Mouse (Mus musculus) limb, embryonic 13.5 days (tissue): ENCODE results near the gene Krtap5-2. TPM values are rescaled to one million over a fixed set of nuclear protein-coding genes. Genes with fewer than 3 reads are reported as not detected.
"Not testable (repeated sequence)": the region's sequence is repeated elsewhere in the genome, so short reads cannot be mapped to it uniquely, and the experiment has no call there.

Experiments
- ATAC-seq: fragments of 200-750 bp; cut with Nextera tagmentation; 2 replicates; pipeline ENCODE4 v1.8.0; 2017; ENCODE audit warnings: low read depth, moderate number of reproducible peaks, moderate TSS enrichment; ENCODE audit not compliant: low FRiP score
- H3K27ac ChIP-seq: fragments of 300-500 bp; sonication (generic); 2 replicates; pipeline ENCODE4 v1.5.1; 2015; ENCODE audit warnings: inconsistent platforms, mild to moderate bottlenecking, moderate library complexity
- H3K27me3 ChIP-seq: fragments of 300-500 bp; sonication (generic); 2 replicates; pipeline ENCODE4 v1.6.1; 2015; ENCODE audit warnings: mild to moderate bottlenecking, inconsistent platforms
- H3K36me3 ChIP-seq: fragments of 300-500 bp; sonication (generic); 2 replicates; pipeline ENCODE4 v1.6.1; 2015; ENCODE audit warnings: inconsistent platforms, mild to moderate bottlenecking, moderate library complexity
- H3K4me1 ChIP-seq: fragments of 300-500 bp; sonication (generic); 2 replicates; pipeline ENCODE4 v1.6.1; 2015; ENCODE audit warnings: inconsistent platforms
- H3K4me2 ChIP-seq: fragments of 300-500 bp; sonication (generic); replicated peaks from 2 replicates; pipeline ENCODE4 v1.6.1; 2015; ENCODE audit warnings: inconsistent platforms, mild to moderate bottlenecking, moderate library complexity
- H3K4me3 ChIP-seq: fragments of 300-500 bp; sonication (generic); 2 replicates; pipeline ENCODE4 v1.5.1; 2015; ENCODE audit warnings: moderate library complexity, mild to moderate bottlenecking, inconsistent platforms
- H3K9ac ChIP-seq: fragments of 300-500 bp; sonication (generic); 2 replicates; pipeline ENCODE4 v1.6.1; 2015; ENCODE audit warnings: mild to moderate bottlenecking, inconsistent platforms
- H3K9me3 ChIP-seq: fragments of 300-500 bp; sonication (generic); 2 replicates; pipeline ENCODE4 v1.6.1; 2016; ENCODE audit warnings: inconsistent platforms
- WGBS: fragments of 180-500 bp; shearing (Covaris S2); methylation state at CpG from one replicate; pipeline ENCODE4 v1.1.7; 2015; 5-methylcytosine and 5-hydroxymethylcytosine counted together
- polyA plus RNA-seq: library from polyadenylated mRNA; unstranded; fragments of >200 nt; fragmentation: Nextera tagmentation; extraction: Ambion mirVana; gene quantifications from 2 replicates; pipeline ENCODE4 v1.2.1, GENCODE M21; 2015

Krtap5-2 gene
- polyA plus RNA-seq, 1 experiment from 2014 or later: not detected

DNA sequence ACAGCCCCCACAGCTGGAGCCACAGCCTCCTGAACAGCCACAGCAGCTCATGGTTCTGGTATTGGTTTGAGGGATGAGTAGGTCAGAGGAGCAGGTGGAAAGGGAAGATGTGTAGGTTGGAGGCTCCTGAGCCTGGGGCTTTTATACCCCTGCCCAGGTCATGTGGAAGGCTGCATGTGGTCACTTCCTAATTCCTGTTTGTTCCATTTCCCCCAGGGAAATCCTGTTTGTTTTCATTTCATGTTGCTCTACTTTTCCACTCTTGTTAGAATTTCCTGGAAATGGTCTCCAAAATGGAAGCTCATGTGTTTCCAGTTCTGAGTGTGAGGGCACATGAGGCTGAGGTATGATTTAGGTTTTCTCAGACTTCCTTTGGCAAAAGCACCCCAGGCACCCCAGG lies 10.2 kb downstream of the Krtap5-2 start, which contains the start of gene Gm4553:
Gene Gm4553, minus strand, starts transcription at position 101 of the 400 bp plus-strand sequence.
- not testable (repeated sequence) for H3K4me3 ChIP-seq, H3K9ac ChIP-seq

DNA sequence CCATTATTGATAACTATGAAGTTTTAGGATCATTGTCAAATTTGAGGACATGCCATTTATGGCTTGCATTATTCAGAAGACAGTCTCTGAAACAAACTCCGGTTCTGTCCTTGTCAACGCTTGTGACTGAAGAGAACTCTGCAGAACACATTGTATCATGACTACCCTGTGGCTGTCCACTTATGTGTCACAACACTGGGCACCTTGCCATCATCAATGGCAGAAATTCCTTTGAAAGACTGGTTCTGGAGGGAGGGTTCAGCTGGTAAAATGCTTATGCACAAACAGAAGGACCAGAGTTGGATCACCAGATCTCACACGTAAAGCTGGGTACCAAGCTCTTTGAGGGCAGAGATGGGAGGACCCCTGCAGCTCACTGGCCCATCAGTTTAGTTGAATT lies 16.4 kb downstream of the Krtap5-2 start:
- Histone ChIP-seq H3K27ac (no peak overlapping the region), H3K4me1 (no peaks in the 10 kb centered on the region), H3K9me3 (no peaks in the 10 kb centered on the region), H3K9ac (no peak overlapping the region), H3K36me3 (no peaks in the 10 kb centered on the region), H3K4me2 (no peak overlapping the region), H3K4me3 (no peak overlapping the region), H3K27me3 (no peaks in the 10 kb centered on the region)
- ATAC-seq: no peak
- 97% methylated on average over 3 of the region's 3 CpGs for WGBS

More for the DNA sequence above, 10.2 kb downstream of the Krtap5-2 start, which contains the start of gene Gm4553:
- not testable (repeated sequence) for H3K4me1 ChIP-seq, H3K4me2 ChIP-seq, ATAC-seq, H3K27ac ChIP-seq, H3K36me3 ChIP-seq, H3K9me3 ChIP-seq, H3K27me3 ChIP-seq

DNA sequence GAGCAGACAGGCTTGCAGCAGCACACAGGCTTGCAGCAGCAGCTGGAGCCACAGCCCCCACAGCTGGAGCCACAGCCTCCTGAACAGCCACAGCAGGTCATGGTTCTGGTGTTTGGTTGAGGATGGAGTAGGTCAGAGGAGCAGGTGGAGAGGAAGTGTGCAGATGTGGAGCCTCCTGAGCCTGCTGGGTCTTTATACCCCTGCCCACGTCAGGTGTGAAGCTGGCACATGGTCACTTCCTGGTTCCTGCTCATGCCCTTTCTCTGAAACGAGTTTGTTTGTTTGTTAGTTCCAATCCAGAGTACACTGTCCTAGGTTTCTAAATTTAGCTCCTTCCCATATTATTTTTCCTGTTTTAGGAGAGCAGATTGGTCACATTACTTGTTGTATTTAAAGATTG lies 18.8 kb downstream of the Krtap5-2 start, which contains the start of gene Gm29735:
Gene Gm29735, minus strand, starts transcription at position 101 of the 400 bp plus-strand sequence.
- H3K4me2 ChIP-seq, H3K27ac ChIP-seq, ATAC-seq, H3K36me3 ChIP-seq, H3K9ac ChIP-seq, H3K9me3 ChIP-seq, H3K27me3 ChIP-seq, H3K4me3 ChIP-seq, H3K4me1 ChIP-seq: not testable (repeated sequence)
- WGBS: 39% methylated on average over 2 of the region's 2 CpGs

DNA sequence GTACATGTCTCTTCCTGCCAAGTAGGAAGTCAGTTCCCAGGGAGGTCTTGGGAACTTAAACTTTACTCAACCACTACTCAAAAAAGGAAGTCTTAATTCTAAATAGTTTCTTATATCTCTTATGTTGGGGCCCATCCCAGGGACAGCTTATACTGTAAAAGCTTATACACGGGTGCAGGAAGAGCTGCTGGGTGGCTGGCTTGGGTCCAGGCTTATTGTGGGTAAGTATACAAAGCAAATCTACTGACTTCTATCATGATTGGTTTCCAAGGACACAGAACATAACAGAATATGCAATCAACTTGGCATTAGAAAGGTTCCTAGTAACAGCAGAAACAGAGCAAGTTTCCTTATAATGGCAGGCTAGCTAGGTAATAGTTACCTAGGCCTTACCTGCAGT lies 20.5 kb downstream of the Krtap5-2 start:
- Histone ChIP-seq H3K4me3 (no peak overlapping the region), H3K27me3 (no peaks in the 10 kb centered on the region), H3K4me2 (no peak overlapping the region), H3K9me3 (no peaks in the 10 kb centered on the region), H3K9ac (no peak overlapping the region), H3K36me3 (no peaks in the 10 kb centered on the region), H3K4me1 (no peaks in the 10 kb centered on the region), H3K27ac (no peak overlapping the region)
- ATAC-seq: no peak
- WGBS: 79% methylated on average over 1 of the region's 1 CpGs

DNA sequence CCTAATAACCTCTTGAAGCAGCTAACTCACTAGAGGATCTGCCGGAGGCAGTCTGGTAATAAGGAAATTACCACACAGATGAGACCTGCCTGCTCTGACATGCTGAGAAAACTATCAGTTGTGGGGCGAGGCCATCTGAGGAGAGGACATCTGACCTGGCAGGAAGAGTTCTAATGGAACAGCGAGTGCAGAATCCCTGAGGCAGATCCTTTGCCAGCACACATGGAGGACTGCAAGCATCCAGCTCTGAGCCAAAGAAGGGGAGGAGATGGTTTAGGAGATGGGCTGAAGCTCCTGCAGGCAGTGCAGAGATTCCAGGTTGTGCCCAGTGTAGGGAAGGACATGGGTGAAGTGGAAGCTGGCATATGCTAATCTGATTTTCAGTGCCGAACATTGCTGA lies 23.6 kb downstream of the Krtap5-2 start:
- Histone ChIP-seq H3K9me3 (no peaks in the 10 kb centered on the region), H3K27ac (no peak overlapping the region), H3K9ac (no peak overlapping the region), H3K4me1 (no peaks in the 10 kb centered on the region), H3K27me3 (no peaks in the 10 kb centered on the region), H3K36me3 (no peaks in the 10 kb centered on the region), H3K4me3 (no peak overlapping the region), H3K4me2 (no peak overlapping the region)
- 80% methylated on average over 4 of the region's 4 CpGs for WGBS
- ATAC-seq: no peak

DNA sequence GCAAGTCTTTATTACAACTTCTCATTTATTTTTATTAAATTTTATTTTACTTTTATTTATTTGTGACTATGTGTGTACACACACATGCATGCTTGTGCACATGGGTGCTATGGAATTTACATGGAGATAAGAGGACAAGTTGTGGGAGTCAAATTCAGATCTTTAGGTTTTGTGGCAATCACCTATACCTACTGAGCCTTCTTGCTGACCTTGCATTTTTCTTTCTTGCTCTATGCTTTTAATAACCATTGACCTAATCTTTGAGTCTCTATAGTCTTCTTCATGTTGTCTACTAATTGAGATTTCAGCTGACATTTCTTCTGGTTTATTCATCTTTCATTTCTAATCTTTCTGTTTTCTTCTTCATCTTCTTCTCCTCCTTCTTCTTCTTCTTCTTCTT lies 27.2 kb downstream of the Krtap5-2 start:
- no peaks in the 10 kb centered on the region for H3K9me3 ChIP-seq
- ATAC-seq: no peak
- H3K36me3 ChIP-seq: no peaks in the 10 kb centered on the region
- H3K4me1 ChIP-seq: no peaks in the 10 kb centered on the region
- peaks cover 4% of the 10 kb centered on the region; the same call in 1 of the 2 replicates for H3K27me3 ChIP-seq
- no peak overlapping the region for H3K9ac ChIP-seq
- no peak overlapping the region for H3K4me3 ChIP-seq
- H3K4me2 ChIP-seq: no peak overlapping the region
- H3K27ac ChIP-seq: no peak overlapping the region

DNA sequence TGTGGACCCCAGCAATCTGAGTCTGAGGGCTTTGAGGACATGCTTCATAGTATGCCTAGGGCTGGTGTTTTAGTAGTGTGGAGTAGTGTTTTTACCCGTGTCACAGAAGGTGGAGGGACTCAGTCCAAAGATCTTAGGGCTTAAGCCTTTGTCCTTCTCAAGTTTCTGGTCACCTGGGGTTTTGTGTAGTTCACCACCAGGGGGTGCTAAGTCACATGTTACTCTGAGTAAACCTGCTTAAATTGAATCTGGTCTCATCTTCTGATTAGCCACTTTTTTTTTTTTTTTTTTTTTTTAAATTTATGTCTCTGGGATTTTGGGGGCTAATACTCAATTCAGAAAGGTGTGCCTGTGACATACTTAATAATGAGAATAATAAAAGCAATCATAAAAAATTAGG lies 29.8 kb downstream of the Krtap5-2 start:
- Histone ChIP-seq H3K4me1 (no peaks in the 10 kb centered on the region), H3K9me3 (no peaks in the 10 kb centered on the region), H3K9ac (no peak overlapping the region), H3K4me2 (no peak overlapping the region), H3K4me3 (no peak overlapping the region), H3K27me3 (peaks cover 4% of the 10 kb centered on the region; the same call in 1 of the 2 replicates), H3K27ac (no peak overlapping the region), H3K36me3 (no peaks in the 10 kb centered on the region)
- ATAC-seq: no peak
- WGBS: 3% methylated on average over 1 of the region's 1 CpGs

DNA sequence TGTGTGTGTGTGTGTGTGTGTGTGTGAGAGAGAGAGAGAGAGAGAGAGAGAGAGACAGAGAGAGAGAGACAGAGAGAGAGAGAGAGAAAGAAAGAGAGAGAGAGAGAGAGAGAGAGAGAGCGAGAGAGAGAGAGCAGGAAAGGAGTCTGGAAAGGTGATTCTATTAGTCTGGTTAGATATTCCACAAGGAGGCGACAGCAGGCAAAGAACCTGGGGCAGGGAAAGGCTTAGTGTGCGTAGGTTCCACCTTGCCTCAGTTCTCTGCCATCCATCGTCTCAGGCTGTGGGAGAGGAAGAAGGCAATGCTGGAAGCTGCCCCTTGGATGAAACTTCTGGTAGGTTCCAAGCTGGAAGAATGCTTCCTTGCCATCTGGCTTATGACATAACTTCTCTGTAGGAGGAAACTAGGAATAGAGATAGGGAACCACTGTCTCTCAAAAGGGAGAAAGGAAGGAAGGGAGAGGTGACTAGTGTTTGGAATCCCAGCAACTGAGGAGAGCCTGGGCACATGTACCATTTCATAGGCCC lies 30.3 kb downstream of the Krtap5-2 start:
- 45% methylated on average over 4 of the region's 4 CpGs for WGBS

DNA sequence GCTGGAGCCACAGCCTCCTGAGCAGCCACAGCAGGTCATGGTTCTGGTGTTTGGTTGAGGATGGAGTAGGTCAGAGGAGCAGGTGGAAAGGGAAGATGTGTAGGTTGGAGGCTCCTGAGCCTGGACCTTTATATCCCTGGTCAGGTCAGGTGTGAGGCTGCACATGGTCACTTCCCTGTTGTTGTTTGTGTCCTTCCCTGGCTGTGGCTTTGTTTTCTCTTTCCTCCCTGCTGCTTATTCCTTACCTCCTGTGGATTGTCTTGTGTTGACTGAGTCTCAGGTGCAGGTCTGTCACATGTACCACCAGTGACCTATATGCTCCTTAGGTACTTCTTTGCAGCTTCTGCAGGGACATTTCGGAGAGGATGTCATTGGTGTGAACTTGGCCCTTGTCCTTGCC lies 31.3 kb downstream of the Krtap5-2 start, which contains the start of gene Gm45337:
Gene Gm45337, minus strand, starts transcription at position 101 of the 400 bp plus-strand sequence.
- H3K9ac ChIP-seq: no peak within 1 kb of the TSS
- no peaks in the 10 kb centered on the region for H3K4me1 ChIP-seq
- H3K36me3 ChIP-seq: no peaks in the 10 kb centered on the region
- 76% methylated on average over 1 of the region's 1 CpGs for WGBS
- H3K27me3 ChIP-seq: peaks cover 4% of the 10 kb centered on the region; the same call in 1 of the 2 replicates
- no peak within 1 kb of the TSS for H3K4me3 ChIP-seq
- no peak for ATAC-seq
- no peaks in the 10 kb centered on the region for H3K9me3 ChIP-seq
- H3K27ac ChIP-seq: no peak within 1 kb of the TSS
- H3K4me2 ChIP-seq: no peak within 1 kb of the TSS

More for the DNA sequence above, 30.3 kb downstream of the Krtap5-2 start:
- Histone ChIP-seq H3K27me3 (peaks cover 4% of the 10 kb centered on the region; the same call in 1 of the 2 replicates), H3K9ac (no peak overlapping the region), H3K4me1 (no peaks in the 10 kb centered on the region), H3K4me2 (no peak overlapping the region), H3K9me3 (no peaks in the 10 kb centered on the region), H3K36me3 (no peaks in the 10 kb centered on the region), H3K4me3 (no peak overlapping the region), H3K27ac (no peak overlapping the region)
- ATAC-seq: no peak

DNA sequence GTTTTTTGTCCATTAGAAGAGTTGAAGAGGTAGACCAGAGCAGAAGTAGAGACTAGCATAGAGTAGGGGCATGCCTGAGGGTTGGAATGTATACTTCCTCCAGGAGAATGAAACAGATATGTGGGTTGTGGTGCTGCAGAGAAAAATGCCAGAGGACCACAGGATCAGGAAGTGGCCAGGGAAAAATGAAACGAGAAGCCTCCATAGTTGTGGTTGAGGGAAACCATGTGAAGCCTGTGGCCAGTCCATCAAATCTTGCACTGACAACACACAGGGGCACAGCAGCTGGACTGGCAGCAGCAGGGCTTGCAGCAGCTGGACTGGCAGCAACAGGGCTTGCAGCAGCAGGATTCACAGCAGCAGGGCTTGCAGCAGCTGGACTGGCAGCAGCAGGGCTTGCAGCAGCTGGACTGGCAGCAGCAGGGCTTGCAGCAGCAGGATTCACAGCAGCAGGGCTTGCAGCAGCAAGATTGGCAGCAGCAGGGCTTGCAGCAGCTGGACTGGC lies 32.2 kb downstream of the Krtap5-2 start:
- H3K4me1 ChIP-seq, H3K9me3 ChIP-seq, H3K4me2 ChIP-seq, H3K4me3 ChIP-seq, H3K36me3 ChIP-seq, ATAC-seq, H3K27ac ChIP-seq, H3K27me3 ChIP-seq, H3K9ac ChIP-seq: not testable (repeated sequence)
- WGBS: 23% methylated on average over 1 of the region's 1 CpGs

DNA sequence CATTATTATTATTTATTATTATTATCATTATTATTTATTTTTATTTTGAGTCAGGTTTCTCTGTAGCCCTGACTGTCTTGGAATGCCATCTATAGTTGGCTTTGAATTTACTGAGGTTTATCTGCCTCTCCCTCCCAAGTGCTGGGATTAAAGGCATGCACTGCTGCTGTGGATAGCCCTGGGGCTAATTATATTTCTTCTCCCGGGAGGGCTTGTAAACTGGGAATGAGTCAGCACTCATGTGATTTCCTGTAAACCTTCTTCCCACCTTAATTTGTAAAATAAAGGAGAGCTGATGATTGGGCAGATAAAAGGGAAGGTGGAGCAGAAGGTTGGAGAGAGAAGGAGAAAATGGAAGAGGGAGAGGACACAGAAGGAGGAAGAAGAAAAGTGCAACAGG lies 35.1 kb downstream of the Krtap5-2 start:
- Histone ChIP-seq H3K9me3 (no peaks in the 10 kb centered on the region), H3K36me3 (no peaks in the 10 kb centered on the region), H3K9ac (no peak overlapping the region), H3K4me2 (no peak overlapping the region), H3K27ac (no peak overlapping the region), H3K4me1 (no peaks in the 10 kb centered on the region), H3K4me3 (no peak overlapping the region), H3K27me3 (peaks cover 4% of the 10 kb centered on the region; the same call in 1 of the 2 replicates)
- 0% methylated on average over 1 of the region's 1 CpGs for WGBS
- ATAC-seq: no peak

DNA sequence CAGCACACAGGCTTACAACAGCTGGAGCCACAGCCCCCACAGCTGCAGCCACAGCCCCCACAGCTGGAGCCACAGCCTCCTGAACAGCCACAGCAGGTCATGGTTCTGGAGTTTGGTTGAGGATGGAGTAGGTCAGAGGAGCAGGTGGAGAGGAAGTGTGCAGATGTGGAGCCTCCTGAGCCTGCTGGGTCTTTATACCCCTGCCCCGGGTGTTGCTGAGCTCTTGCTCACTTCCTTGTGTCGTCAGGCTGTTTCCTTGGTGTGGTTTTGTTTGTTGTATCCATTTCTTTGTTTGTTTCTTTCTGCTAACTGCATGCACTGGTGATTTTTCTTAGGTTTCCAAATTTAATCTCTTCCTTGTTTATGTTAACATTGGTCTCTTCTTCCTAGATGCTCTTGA lies 39.9 kb downstream of the Krtap5-2 start, which contains the start of gene Gm39115:
Gene Gm39115, minus strand, starts transcription at position 101 of the 400 bp plus-strand sequence.
- not testable (repeated sequence) for H3K4me2 ChIP-seq, H3K4me1 ChIP-seq, ATAC-seq, H3K9ac ChIP-seq, H3K36me3 ChIP-seq, H3K9me3 ChIP-seq, H3K4me3 ChIP-seq, H3K27ac ChIP-seq, H3K27me3 ChIP-seq
- WGBS: 30% methylated on average over 2 of the region's 2 CpGs
